Mouse (Mus musculus) CH12.LX (cell line): ENCODE results near the gene Magi2. TPM values are rescaled to one million over a fixed set of nuclear protein-coding genes. Genes with fewer than 3 reads are reported as not detected.
A peak's percentile ranks its signal among the peaks of the same experiment; 100 is the strongest.

Experiments used
- DNase-seq: peaks from one replicate; pipeline ENCODE4 v3.0.0-alpha.2; 2013; ENCODE audit errors: extremely low read depth
- H3K27ac ChIP-seq: 2 replicates; pipeline ENCODE4 v1.5.1; 2012; ENCODE audit warnings: low read depth, mild to moderate bottlenecking, control low read depth, moderate library complexity; ENCODE audit not compliant: insufficient read depth
- H3K27me3 ChIP-seq: replicated peaks from 2 replicates; pipeline ENCODE3; 2012; ENCODE audit warnings: inconsistent platforms
- H3K36me3 ChIP-seq, 2 experiments: replicated peaks in 1 of 2; 2 replicates each; pipeline versions ENCODE3 to v1.6.1; 2012; ENCODE audit warnings: inconsistent platforms in 1 of 2, low read length in 1 of 2, mild to moderate bottlenecking in 1 of 2, mixed read lengths in 1 of 2, moderate library complexity in 1 of 2; ENCODE audit not compliant: control insufficient read depth in 1 of 2, insufficient read depth in 1 of 2
- H3K4me1 ChIP-seq, 2 experiments: 2 replicates each; pipeline ENCODE4 v1.6.1; 2012; ENCODE audit warnings: inconsistent platforms in 1 of 2, moderate library complexity in 1 of 2; ENCODE audit not compliant: insufficient read depth in 2 of 2, control insufficient read depth in 1 of 2
- H3K4me2 ChIP-seq: 2 replicates; pipeline ENCODE4 v1.6.1; 2012; ENCODE audit warnings: low read depth, mild to moderate bottlenecking, control low read depth; ENCODE audit not compliant: poor library complexity, insufficient read depth, severe bottlenecking
- H3K4me3 ChIP-seq, 3 experiments: fragments of 150-350 bp in 1 of 3; sonication (generic) in 1 of 3; replicated peaks in 1 of 3; 2 replicates each; pipeline versions ENCODE3 to v1.5.1; 2011 to 2012; ENCODE audit warnings: low read depth in 2 of 3, low read length in 2 of 3, mild to moderate bottlenecking in 2 of 3, moderate library complexity in 2 of 3, control low read depth in 1 of 3, improper control_type of control experiment in 1 of 3, inconsistent platforms in 1 of 3, mixed read lengths in 1 of 3; ENCODE audit not compliant: poor library complexity in 1 of 3
- H3K79me2 ChIP-seq: replicated peaks from 2 replicates; pipeline ENCODE4 v1.6.1; 2012; ENCODE audit warnings: mild to moderate bottlenecking, moderate library complexity; ENCODE audit not compliant: control insufficient read depth, poor library complexity, insufficient read depth, severe bottlenecking; ENCODE audit errors: extremely low read depth
- H3K9ac ChIP-seq: 2 replicates; pipeline ENCODE4 v1.6.1; 2012; ENCODE audit warnings: low read depth, mild to moderate bottlenecking, control low read depth, moderate library complexity; ENCODE audit not compliant: insufficient read depth
- H3K9me3 ChIP-seq: replicated peaks from 2 replicates; pipeline ENCODE3; 2012; ENCODE audit warnings: low read length, inconsistent platforms, mixed read lengths
- CTCF ChIP-seq, 2 experiments: IDR thresholded peaks in 1 of 2; conservative IDR thresholded peaks in 1 of 2; 2 replicates each; pipeline ENCODE4 v1.5.1; 2011 to 2012; ENCODE audit warnings: low read depth in 2 of 2, low read length in 2 of 2, improper control_type of control experiment in 1 of 2, inconsistent platforms in 1 of 2, mild to moderate bottlenecking in 1 of 2, moderate library complexity in 1 of 2
- E2F4 ChIP-seq: IDR thresholded peaks from 2 replicates; pipeline ENCODE4 v1.6.1; 2011; ENCODE audit warnings: low read depth, low read length, improper control_type of control experiment; ENCODE audit not compliant: insufficient replicate concordance
- ELF1 ChIP-seq: IDR thresholded peaks from 2 replicates; pipeline ENCODE4 v1.6.1; 2014; ENCODE audit warnings: low read depth, mild to moderate bottlenecking, inconsistent platforms, low read length, improper control_type of control experiment
- ETS1 ChIP-seq: conservative IDR thresholded peaks from 2 replicates; pipeline ENCODE4 v1.6.1; 2012; ENCODE audit warnings: low read depth, mild to moderate bottlenecking, inconsistent platforms, low read length, improper control_type of control experiment, moderate library complexity
- JUND ChIP-seq: conservative IDR thresholded peaks from 2 replicates; pipeline ENCODE4 v1.6.1; 2011; ENCODE audit warnings: low read depth, low read length, improper control_type of control experiment
- MAFK ChIP-seq: IDR thresholded peaks from 2 replicates; pipeline ENCODE4 v1.6.1; 2011; ENCODE audit warnings: low read length, improper control_type of control experiment; ENCODE audit not compliant: insufficient replicate concordance
- MEF2A ChIP-seq: IDR thresholded peaks from 2 replicates; pipeline ENCODE4 v1.6.1; 2014; ENCODE audit warnings: low read depth, mild to moderate bottlenecking, inconsistent platforms, low read length, improper control_type of control experiment, borderline replicate concordance
- MYC ChIP-seq: IDR thresholded peaks from 2 replicates; pipeline ENCODE4 v1.6.1; 2011; ENCODE audit warnings: low read depth, mild to moderate bottlenecking, improper control_type of control experiment, low read length
- NRF1 ChIP-seq: IDR thresholded peaks from 2 replicates; pipeline ENCODE4 v1.6.1; 2014; ENCODE audit warnings: low read depth, mild to moderate bottlenecking, inconsistent platforms, low read length, improper control_type of control experiment, moderate library complexity
- PAX5 ChIP-seq: IDR thresholded peaks from 2 replicates; pipeline ENCODE4 v1.6.1; 2012; ENCODE audit warnings: low read length, inconsistent platforms, mixed read lengths
- POLR2AphosphoS2 ChIP-seq: IDR thresholded peaks from 2 replicates; pipeline ENCODE4 v1.6.1; 2011; ENCODE audit warnings: low read depth, low read length, improper control_type of control experiment
- RAD21 ChIP-seq: IDR thresholded peaks from 2 replicates; pipeline ENCODE4 v1.6.1; 2011; ENCODE audit warnings: low read depth, mild to moderate bottlenecking, low read length, improper control_type of control experiment, moderate library complexity
- SIN3A ChIP-seq: IDR thresholded peaks from 2 replicates; pipeline ENCODE4 v1.6.1; 2012; ENCODE audit warnings: low read length, improper control_type of control experiment, inconsistent platforms
- SMC3 ChIP-seq: IDR thresholded peaks from 2 replicates; pipeline ENCODE4 v1.6.1; 2011; ENCODE audit warnings: low read depth, low read length, improper control_type of control experiment
- TBP ChIP-seq: conservative IDR thresholded peaks from 2 replicates; pipeline ENCODE4 v1.6.1; 2011; ENCODE audit warnings: low read depth, low read length, improper control_type of control experiment
- TCF12 ChIP-seq: IDR thresholded peaks from 2 replicates; pipeline ENCODE4 v1.6.1; 2014; ENCODE audit warnings: low read depth, mild to moderate bottlenecking, inconsistent platforms, low read length, improper control_type of control experiment
- UBTF ChIP-seq: IDR thresholded peaks from 2 replicates; pipeline ENCODE4 v1.6.1; 2012; ENCODE audit warnings: low read depth, mild to moderate bottlenecking, inconsistent platforms, low read length, improper control_type of control experiment, moderate library complexity
- ZKSCAN1 ChIP-seq: IDR thresholded peaks from 2 replicates; pipeline ENCODE4 v1.6.1; 2012; ENCODE audit warnings: low read depth, inconsistent platforms, low read length, improper control_type of control experiment, borderline replicate concordance
- dilution Hi-C: fragments of 300-500 bp; cut with MboI; formaldehyde crosslinking; loops from 2 replicates; pipeline ENCODE4 v1.14.3; 2020; ENCODE audit warnings: low sequenced_read_pairs; ENCODE audit not compliant: extremely low pct_unique_long_range_greater_than_20kb, extremely low pct_ligation_motif_present
- in situ Hi-C: fragments of 300-500 bp; cut with MboI; formaldehyde crosslinking; loops from 3 replicates; pipeline ENCODE4 v1.14.3; 2019; ENCODE audit warnings: low sequenced_read_pairs, low pct_ligation_motif_present, low pct_unique_long_range_greater_than_20kb, mixed read lengths
- polyA plus RNA-seq: library from polyadenylated mRNA; unstranded; fragments of >175 nt; gene quantifications from 2 replicates; pipeline ENCODE4 v1.2.1, GENCODE M21; 2012; ENCODE audit warnings: low read depth; ENCODE audit not compliant: insufficient read length
- total RNA-seq, 2 experiments: library from RNA; depleted of rRNA; stranded (reverse); fragments of 300-350 nt in 1 of 2; fragments of >200 nt in 1 of 2; gene quantifications; 2 replicates each; pipeline ENCODE4 v1.2.3; 2012 to 2014

Magi2 gene
- total and polyA plus RNA-seq, 3 experiments = 0.37 to 0.63 (median 0.42) TPM

- in situ Hi-C loops = no loop called here
- TF ChIP-seq MYC (no peak), ETS1 (no peak), E2F4 (no peak), RAD21 (peak; percentile 57), TCF12 (no peak), SMC3 (peak; percentile 45), TBP (no peak), CTCF (conservative IDR thresholded peaks at IDR 0.05 in 1 of 2, IDR thresholded peaks at IDR 0.05 in 1 of 2; ENCODE audit: low read depth in 2 of 2, low read length in 2 of 2) (peak in 1 of 2 experiments; percentile 49; a peak in 2 of 4 replicates), UBTF (no peak), ZKSCAN1 (no peak), MEF2A (no peak)
- DNase-seq = no peak
- Histone ChIP-seq H3K79me2 (no peaks in the 10 kb centered on the region), H3K27me3 (no peaks in the 10 kb centered on the region), H3K36me3 (no peaks in the 10 kb centered on the region), H3K4me1 (no peaks in the 10 kb centered on the region), H3K9ac (no peak overlapping the region), H3K4me3 (no peak overlapping the region), H3K4me2 (0 out of 2 replicates have a peak overlapping the region, but pooled peaks have one; percentile 6), H3K27ac (no peak overlapping the region), H3K9me3 (no peaks in the 10 kb centered on the region)
- dilution Hi-C loops = no loop called here
Measured at GRCm38 (mm10) chr5:20637300-20637989, 1410.6 kb downstream of the Magi2 start.

- Histone ChIP-seq H3K4me1 (no peaks in the 10 kb centered on the region), H3K27ac (no peak overlapping the region), H3K4me2 (no peak overlapping the region), H3K9me3 (peaks cover 3% of the 10 kb centered on the region), H3K79me2 (no peaks in the 10 kb centered on the region), H3K27me3 (no peaks in the 10 kb centered on the region), H3K9ac (no peak overlapping the region), H3K36me3 (no peaks in the 10 kb centered on the region), H3K4me3 (no peak overlapping the region)
- in situ Hi-C loops = no loop called here
- no peak for DNase-seq
- TF ChIP-seq MEF2A (no peak), SIN3A (no peak), CTCF (conservative IDR thresholded peaks at IDR 0.05 in 1 of 2, IDR thresholded peaks at IDR 0.05 in 1 of 2; ENCODE audit: low read depth in 2 of 2, low read length in 2 of 2) (no peak), PAX5 (no peak), ELF1 (no peak), MAFK (no peak), NRF1 (no peak), POLR2AphosphoS2 (no peak), JUND (no peak)
- dilution Hi-C loops = no loop called here
Measured at GRCm38 (mm10) chr5:20642196-20642595, 1415.4 kb downstream of the Magi2 start.
